34 mouse cellular contexts compared by ENCODE assay signal in the genomic region with DNA sequence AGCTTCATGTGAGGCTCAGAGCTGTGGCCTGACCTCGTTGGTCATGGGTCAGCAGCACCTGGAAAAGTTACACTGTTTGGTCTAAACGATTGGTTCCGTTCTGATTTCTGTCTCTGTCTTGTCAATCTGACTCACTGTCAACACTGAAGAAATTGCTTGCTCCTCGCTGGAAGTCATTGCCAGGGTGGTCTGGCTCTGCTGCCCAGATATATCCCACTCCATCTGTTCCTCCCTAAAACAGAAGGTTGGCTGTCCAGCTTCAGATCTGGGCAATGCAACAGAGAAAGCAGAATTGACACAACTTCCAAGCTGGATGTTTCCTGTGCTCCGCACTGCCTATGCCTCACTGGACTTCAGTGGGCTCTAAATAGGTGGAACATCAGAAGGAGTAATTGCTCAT.
"Had no signal": no experiment of that assay in that cellular context is flagged by ENCODE, and none has a peak within 500 bp of the region (broad histone marks: within the 10 kb centered on the region; RNA-seq: fewer than 3 reads in every experiment).

No protein-coding gene starts in this region.

- H3K9me3 ChIP-seq: heart, embryonic 10.5 days; heart, embryonic 12.5 days; heart, embryonic 13.5 days; heart, embryonic 15.5 days; hindbrain, embryonic 10.5 days; hindbrain, embryonic 12.5 days; hindbrain, embryonic 15.5 days; intestine, embryonic 15.5 days; kidney, embryonic 15.5 days had no signal

- ATAC-seq: hindbrain, embryonic 16.5 days; inflammation-experienced regulatory T-cells, adult 6 months; intestine, embryonic 15.5 days; intestine, embryonic 16.5 days; intestine, postnatal 0 days had no signal

- H3K36me3 ChIP-seq: heart, embryonic 10.5 days; heart, embryonic 12.5 days; heart, embryonic 13.5 days; heart, embryonic 15.5 days; hindbrain, embryonic 10.5 days; hindbrain, embryonic 12.5 days; hindbrain, embryonic 15.5 days; intestine, embryonic 15.5 days; kidney, embryonic 15.5 days had no signal

- H3K27me3 ChIP-seq: heart, embryonic 12.5 days; heart, embryonic 13.5 days; heart, embryonic 15.5 days; hindbrain, embryonic 12.5 days; hindbrain, embryonic 15.5 days; intestine, embryonic 15.5 days had no signal

- H3K4me2 ChIP-seq: heart, embryonic 11.5 days; heart, embryonic 12.5 days; heart, embryonic 13.5 days; heart, embryonic 15.5 days; hindbrain, embryonic 12.5 days; hindbrain, embryonic 14.5 days; hindbrain, embryonic 15.5 days; intestine, embryonic 15.5 days; kidney, embryonic 15.5 days had no signal

- H3K4me3 ChIP-seq: heart, embryonic 10.5 days; heart, embryonic 12.5 days; heart, embryonic 13.5 days; heart, embryonic 15.5 days; hindbrain, embryonic 10.5 days; hindbrain, embryonic 12.5 days; hindbrain, embryonic 15.5 days; intestine, embryonic 15.5 days; kidney, embryonic 15.5 days; layer of hippocampus, adult 2 months; left cerebral cortex, adult 2 months had no signal

- H3K4me1 ChIP-seq: heart, embryonic 10.5 days; heart, embryonic 12.5 days; heart, embryonic 13.5 days; heart, embryonic 15.5 days; hindbrain, embryonic 10.5 days; hindbrain, embryonic 12.5 days; hindbrain, embryonic 15.5 days; intestine, embryonic 15.5 days; kidney, embryonic 15.5 days had no signal

- H3K9ac ChIP-seq: heart, embryonic 12.5 days; heart, embryonic 13.5 days; heart, embryonic 15.5 days; hindbrain, embryonic 12.5 days; hindbrain, embryonic 14.5 days; hindbrain, embryonic 15.5 days; intestine, embryonic 15.5 days; kidney, embryonic 15.5 days had no signal

- H3K27ac ChIP-seq: heart, embryonic 10.5 days; heart, embryonic 13.5 days; heart, embryonic 15.5 days; hindbrain, embryonic 10.5 days; hindbrain, embryonic 12.5 days; hindbrain, embryonic 14.5 days; hindbrain, embryonic 15.5 days; intestine, embryonic 15.5 days; kidney, embryonic 15.5 days; kidney, postnatal 0 days; layer of hippocampus, adult 2 months; left cerebral cortex, adult 2 months had no signal

- DNase-seq: heart, postnatal 10 days; heart, postnatal 14 days; heart, postnatal 36 days; heart, postnatal 4 days; kidney, adult 11 months; kidney, adult 18-20 months; kidney, adult 2 months; kidney, adult 8-10 months; kidney, adult 9 months; kidney, postnatal 10 days; kidney, postnatal 14 days; kidney, postnatal 25 days; kidney, postnatal 36 days; kidney, postnatal 4 days; layer of hippocampus, adult 9-11 months; layer of hippocampus, postnatal 36 days had no signal
